Mouse (Mus musculus) gonadal fat pad, adult 2 months (tissue): ENCODE results near the gene Nos1. TPM values are rescaled to one million over a fixed set of nuclear protein-coding genes. Genes with fewer than 3 reads are reported as not detected.

Source experiments
- DNase-seq: peaks from one replicate; pipeline ENCODE4 v3.0.0-alpha.2; 2012; ENCODE audit warnings: low read depth
- polyA plus RNA-seq: library from polyadenylated mRNA; depleted of rRNA; stranded (reverse); fragments of >200 nt; gene quantifications from 2 replicates; pipeline ENCODE4 v1.2.3, GENCODE M21; 2012

Nos1 gene
- polyA plus RNA-seq, 1 experiment, result 0.72 TPM

DNA sequence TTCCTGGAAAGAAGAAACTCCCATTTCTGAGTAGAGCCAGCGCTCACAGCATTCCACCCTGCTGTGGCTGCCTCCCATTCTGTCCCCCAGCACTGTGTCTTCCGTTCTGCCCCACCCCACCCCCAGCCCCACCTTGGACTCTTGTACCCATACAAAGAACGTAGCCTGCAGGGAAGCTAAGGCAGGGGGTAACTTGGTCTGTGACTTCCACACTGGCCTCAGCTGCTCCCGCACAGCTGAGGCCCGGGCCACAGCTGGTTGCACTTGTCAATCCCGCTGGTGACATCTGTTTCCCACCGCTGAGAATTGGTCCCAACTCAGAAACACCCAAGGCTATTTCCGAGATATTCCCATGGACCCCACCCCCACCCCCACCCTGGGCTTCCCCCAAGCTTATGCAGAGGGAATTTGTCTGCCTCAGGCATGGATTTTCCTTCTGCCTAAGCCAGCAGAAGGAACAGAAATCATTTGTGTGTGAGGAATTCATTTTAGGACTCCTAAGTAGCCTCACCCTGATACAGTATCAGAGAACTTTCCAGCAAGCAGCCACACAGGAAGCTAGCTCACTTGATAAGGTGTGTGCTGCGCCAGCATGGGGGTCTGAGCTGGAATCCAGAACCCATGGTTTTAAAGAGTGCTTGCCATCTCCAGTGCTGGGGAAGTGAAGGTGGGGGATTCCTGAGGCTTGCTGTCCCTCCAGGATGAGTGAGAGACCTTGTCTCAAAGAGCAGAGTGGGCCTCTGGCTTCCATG is 117.4 kb downstream of the Nos1 start:
- DNase-seq, result no peak

DNA sequence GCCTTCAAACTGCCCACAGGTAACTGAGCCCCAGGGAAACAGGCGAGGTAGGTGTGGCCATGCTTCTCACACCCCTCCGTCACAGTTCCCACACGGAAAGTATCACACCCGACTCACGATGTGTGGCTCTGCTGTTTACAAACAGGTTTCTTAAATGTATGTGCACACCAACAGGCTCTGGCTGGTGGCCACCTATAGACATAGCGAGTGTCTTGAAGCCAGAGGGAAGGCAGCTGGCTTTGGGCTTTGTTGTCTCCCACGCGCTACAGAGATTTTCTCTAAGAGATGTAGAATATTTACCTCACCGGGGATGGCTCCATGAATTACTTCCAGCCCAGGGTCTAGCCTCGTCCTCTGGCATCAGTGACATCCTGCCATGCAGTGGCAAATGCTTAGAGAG is 118.5 kb downstream of the Nos1 start:
- DNase-seq, result no peak

DNA sequence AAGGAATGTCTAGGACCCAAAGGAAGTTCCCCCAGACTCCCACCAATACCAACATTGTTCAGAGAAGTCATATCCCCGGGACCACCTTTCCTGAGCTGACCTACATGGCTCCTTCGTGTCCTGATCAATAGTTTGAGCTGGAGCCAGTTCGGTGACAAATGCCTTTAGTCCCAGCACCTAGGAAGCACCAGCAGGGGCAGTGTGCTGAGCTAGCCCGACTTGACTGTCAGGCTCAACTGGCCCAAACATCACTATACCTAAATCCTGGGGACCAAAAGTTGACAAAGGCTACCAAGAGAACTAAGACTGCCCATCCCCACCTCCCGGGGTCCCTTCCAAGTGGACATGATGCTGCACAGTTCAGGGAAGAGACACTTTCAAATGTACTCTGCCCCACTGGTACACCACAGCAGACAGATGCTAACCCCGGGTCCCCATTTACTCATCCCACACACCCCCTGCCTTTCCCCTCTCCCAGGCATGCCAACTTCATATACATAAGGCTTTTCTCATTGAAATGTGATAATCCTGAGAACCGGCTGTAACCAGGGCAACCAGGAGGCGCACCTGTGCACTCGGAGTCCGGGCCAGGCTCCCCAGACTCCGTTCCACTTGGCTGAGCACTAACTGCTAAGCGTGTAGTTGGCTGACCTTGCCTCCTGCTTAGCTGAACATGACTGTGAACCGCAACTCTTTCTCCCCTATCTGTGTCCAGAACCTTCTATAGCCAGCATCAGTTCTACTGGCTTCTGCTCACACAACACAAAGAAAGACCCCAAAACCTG is 120.3 kb downstream of the Nos1 start:
- no peak for DNase-seq

DNA sequence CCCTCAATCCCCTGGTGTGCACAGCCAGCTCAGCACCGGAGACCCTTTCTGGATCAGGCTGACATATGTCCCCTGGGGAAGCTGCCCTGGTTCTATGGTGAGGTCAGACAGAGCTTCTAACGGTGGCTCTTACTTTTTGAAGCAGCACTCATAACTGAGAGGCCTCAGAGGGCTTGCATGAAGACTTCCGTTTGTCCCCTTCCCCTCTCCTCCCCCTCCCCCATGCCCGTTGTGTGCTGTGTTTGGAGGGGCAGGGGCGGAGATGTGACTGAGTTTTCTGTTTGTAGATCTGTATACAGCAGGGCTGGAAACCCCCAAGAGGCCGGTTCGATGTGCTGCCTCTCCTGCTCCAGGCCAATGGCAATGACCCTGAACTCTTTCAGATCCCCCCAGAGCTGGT is 122.7 kb downstream of the Nos1 start:
- DNase-seq, result no peak

DNA sequence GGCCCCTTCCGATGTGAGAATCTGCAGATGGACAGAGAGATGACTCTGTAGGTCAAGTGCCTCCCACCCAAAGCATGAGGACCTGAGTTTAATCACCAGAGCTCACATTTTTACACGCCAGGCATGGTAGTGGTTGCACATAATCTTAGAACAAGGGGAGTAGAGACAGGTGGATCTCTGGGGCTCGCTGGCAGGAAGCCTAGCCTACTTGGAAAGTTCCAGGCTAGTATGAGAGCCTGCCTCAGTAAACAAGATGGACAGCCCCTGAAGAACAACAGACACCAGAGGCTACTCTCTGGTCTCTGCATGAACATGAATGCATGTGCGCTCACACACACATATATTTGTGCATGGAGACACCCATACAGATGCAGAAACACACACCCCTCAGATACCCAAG is 124.9 kb downstream of the Nos1 start:
- no peak for DNase-seq

DNA sequence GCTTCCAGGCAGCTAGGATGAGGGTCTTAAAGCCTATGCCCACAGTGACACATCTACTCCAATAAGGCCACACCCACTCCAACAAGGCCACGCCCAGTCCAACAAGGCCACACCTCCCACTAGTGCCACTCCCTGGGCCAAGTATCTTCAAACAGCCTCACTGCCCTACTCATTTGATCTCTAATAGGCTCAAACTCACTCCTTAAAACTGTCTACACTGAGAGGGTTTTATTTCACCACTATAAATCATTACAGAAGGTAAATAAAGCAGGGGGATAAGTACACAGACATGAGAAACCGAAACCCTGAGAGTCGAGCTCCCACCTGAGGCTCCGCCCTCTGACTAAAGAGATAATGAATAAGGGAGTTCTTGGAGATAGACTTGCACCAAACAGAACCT is 128.7 kb downstream of the Nos1 start:
- no peak for DNase-seq

DNA sequence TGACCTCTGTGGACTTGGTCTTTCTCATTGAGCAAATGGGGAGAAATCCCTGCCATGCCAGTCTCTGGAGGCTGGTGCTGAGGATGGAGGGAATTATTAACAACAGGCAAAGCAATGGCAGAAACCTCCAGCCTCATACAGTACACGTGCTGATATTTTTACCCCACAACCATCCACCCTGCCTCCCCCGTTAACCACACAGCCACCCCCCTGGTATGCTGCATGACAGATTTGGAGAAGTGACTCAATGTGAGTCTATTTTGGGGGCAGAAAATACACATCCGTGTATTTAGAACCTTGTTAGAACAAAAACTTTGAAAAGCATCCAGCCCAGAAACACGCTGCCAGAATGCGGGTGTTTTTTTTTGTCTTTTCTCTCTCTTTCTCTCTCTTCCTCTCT is 135.5 kb downstream of the Nos1 start:
- no peak for DNase-seq

DNA sequence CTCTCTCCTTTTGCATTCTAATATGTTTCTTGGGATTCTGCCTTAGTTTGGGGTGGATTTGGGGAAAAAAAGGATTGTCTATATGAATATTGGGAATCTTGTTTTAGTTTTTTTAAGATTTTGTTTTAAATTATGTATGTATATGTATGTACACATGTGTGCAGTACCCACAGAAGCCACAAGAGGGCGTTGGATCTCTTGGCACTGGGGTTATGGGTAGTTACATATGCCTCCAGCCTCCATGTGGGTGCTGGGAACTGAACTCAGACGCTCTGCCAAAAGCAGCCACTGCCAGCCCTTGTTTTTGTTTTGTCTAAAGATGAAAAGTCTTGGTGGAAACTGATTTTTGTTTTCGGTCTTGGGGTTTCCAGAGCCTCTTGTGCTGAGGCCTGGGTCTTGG is 136.1 kb downstream of the Nos1 start:
- DNase-seq, result no peak

DNA sequence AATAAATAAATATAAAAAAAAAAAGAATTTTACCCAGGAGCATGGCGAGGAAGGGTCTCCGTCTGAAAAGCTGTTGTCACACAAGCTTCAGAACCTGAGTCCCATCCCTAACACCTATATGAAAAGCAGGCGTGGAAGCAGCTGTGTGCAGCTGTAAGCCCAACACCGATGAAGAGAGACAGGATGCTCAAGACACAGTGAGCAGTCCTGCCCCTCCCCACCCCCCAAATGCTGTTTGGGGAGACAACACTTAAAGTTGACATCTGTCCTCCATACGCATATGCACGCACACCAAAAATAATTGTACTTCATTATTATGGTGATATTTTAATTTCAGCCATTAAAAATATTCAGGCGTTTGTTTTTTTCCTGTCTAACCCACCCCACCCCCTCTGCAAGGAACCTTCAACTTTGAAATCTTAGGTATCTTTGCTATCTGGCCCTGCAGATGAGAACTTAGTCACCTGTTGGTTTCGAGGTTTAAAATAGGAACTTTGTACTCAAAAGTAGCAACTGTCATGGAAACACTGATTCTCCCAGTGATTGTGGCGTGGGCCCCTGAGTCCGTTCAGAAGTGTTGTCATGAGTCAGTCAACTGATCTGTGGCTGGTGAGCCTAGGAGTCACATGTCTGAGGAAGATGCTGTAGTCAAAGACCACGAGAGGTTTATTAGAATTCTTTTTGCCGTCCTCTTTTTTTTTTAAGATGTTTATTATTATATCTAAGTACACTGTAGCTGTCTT is 141.1 kb downstream of the Nos1 start:
- no peak for DNase-seq

DNA sequence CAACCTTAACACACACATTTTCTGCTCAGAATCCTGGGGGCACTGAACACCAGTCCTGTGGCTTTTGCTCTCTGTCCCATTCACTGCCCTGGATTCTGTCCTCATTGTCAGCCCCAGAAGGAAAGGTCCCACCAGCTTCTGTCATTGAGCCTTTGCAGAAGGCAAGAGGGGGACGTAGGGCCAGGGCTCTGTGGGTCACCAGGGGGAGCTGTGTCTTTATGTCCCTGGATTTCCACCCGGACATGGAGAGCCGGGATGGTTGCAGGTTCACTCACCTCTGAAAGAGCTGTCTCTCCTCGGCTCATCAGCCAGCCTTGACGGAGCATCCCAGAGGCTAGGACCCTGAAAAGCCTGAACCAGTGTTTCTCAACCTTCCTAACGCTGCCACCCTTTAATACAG is 142.9 kb downstream of the Nos1 start:
- no peak for DNase-seq

DNA sequence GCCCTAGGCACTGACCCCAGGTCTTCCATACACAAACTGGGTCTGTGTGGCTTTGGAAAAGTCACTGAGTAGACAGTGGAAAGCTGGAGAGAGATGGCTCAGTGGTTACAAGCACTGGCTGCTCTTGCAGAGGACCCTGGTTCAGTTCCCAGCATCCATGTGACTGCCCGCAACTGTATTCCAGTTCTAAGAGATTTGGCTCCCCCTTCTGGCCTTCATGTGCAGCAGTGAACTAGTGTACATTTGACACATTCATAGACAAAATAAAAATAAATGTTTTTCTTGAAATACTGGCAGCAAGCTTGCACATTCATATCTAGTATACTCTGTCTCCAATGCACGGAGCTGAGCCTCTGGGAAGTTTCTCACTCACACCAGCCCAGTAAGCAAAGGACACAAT is 147.7 kb downstream of the Nos1 start:
- no peak for DNase-seq

DNA sequence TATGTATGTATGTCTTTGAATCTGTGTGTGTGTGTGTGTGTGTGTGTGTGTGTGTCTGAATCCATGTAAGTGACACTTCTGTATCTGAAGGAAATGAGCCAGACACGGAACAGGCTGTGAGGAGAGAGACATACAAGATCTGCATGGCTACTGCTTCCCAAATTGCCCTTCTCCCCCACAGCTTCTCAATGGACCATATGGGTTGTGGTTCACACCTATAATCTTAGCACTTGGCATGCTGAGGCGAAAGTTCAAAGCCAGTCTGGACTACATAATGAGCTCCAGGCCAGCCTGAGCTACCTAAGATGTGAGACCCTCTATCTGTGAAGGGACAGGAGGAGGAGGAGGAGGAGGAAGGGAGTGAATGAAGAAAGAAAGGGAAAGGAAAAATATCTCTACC is 151.4 kb downstream of the Nos1 start:
- DNase-seq, result no peak

DNA sequence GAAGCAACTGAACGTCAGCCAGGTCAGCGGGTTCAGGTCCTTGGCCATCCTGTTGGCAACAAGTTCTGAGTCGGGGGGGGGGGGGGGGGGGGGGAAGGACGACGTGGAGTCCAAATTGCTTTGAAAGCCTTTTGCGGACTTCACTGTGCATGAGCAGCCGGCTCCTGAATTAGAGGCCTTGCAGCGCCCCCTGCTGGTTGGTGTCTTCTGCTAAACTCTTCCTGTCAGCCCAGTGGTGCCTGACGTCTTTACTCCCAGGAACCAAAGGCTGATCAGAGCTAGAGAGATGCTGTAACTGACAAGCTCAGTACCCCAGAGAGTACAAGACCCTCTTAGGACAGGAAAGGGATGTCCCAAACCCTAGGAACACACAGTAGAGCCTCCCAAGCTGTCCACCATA is 152.0 kb downstream of the Nos1 start:
- no peak for DNase-seq

DNA sequence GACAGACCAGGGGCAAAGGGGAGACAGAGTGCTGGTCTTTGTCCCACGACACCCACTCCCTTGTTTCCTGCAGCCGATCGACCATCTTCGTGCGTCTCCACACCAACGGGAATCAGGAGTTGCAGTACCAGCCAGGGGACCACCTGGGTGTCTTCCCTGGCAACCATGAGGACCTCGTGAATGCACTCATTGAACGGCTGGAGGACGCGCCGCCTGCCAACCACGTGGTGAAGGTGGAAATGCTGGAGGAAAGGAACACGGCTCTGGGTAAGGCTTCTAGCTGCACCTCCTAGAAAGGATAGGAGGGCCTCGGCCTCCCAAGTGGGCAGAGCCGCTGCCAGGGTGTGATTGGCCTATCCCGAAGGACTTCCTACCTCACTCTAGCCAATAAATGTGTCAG is 155.5 kb downstream of the Nos1 start:
- DNase-seq, result no peak

DNA sequence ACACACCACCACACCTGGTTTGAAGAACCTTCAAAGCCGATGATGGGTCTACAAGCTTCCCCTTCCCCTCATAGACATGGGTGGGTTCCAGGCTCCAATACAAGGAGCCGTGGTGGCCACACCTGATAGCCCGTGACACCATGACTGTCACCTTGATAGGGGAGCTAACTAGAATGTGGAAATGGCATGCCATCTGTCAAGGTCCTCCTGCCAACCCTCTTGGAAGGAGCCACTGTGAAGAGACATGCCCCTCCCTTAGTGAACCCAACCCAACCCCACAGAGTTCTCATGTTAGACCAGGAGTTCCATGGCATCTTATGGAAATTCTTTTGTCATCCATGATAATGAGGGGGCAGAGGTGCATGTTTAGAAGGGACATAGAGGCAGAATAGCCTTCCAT is 156.4 kb downstream of the Nos1 start:
- DNase-seq, result no peak

DNA sequence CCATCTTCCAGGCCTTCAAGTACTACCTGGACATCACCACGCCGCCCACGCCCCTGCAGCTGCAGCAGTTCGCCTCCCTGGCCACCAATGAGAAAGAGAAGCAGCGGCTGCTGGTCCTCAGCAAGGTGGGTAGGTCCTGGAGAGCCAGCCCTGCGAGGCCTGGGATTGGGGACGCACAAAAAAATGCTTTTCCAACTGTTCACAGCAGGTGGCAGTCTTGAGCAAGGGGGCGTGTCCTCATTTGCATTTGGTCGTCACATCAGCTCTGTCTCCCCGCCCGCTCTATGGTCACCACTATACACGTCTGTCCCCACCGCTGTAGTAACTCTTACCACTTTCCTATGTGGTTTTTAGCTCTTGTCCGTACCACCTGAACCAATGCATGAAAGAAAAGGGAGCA is 157.3 kb downstream of the Nos1 start:
- no peak for DNase-seq

DNA sequence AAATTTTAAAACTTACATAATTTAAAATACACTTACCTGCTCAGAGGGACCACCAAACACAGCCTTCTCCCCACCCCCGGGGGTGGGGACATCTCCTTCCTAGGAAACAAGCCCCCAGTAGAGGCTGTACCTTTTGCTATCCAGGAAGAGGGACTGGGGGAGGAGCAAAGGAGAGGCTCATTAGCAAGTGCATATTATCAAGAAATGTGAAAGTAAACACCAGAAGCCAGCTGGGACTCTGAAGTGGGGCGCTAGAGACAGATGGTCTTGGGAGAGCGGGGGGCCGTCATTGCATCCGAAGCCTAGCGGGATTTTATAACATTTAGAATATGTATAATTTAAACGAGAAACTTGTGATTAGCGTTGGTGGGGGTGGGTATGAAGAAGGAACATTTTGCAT is 158.6 kb downstream of the Nos1 start:
- DNase-seq, result no peak

DNA sequence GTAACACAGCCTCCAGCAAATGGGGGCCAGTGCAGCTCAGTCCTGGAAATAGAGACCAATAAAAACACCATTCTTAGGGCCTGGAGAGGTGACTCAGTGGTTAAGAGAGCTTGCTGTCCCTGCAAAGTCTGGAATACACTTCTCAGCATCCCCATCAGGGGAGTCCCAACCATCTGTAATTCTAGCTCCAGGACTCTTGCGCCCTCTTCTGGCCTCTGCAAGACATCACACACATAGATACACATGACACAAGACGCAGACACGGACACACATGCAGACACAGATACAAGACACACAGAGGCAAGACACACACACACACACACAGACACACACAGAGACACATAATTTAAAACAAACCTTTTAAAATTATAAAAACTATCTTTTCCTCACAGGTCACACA is 160.7 kb downstream of the Nos1 start:
- DNase-seq, result no peak

DNA sequence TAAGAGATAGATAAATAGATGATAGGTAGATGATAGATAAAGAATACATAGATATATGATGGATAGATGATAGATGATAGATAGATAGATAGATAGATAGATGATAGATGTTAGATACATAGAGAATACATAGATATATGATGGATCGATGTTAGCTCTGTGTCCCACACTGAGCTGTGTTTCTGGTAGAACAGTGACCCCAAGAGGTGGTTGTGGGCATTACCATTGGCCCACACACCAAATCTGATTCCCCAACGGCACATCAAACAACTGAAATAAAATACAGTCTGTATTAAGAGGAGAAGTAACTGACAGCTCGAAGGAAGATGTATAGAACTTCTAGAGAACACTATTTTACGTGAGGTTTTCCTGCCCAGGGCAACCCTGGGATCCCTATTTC is 165.8 kb downstream of the Nos1 start:
- no peak for DNase-seq

DNA sequence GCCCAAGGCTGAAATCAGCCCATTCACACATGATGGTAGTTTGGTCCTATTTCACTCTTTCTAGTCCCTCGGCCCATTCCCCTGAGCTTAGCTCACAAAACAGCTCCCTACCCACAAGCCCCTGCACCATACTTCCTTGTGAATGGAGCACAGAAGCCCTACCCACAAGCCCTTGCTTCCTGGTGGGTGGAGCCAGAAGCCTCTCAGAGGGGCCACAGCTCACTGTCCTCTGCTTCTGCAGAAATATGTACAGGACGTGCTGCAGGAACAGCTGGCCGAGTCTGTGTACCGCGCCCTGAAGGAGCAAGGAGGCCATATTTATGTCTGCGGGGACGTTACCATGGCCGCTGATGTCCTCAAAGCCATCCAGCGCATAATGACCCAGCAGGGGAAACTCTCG is 168.6 kb downstream of the Nos1 start:
- no peak for DNase-seq

DNA sequence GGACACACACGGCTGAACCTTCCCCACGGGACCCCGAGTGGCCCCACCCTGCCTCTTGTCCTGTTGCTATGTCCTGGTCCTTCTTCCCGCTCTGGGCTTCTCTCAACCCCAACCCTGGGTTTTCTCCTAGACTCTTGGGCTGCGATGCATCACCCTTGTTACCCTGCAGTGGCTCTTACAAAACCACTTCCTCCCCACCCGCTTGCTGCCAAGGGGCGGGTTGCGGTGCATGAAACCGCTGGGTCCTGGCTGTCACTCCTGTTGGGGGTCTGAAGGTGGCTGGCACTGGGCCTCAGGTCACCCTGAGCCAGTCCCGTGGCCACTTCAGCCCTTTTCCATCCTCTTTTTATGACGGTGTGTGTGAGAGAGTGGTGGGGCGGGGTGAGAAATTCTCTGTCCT is 173.1 kb downstream of the Nos1 start:
- DNase-seq, result no peak

DNA sequence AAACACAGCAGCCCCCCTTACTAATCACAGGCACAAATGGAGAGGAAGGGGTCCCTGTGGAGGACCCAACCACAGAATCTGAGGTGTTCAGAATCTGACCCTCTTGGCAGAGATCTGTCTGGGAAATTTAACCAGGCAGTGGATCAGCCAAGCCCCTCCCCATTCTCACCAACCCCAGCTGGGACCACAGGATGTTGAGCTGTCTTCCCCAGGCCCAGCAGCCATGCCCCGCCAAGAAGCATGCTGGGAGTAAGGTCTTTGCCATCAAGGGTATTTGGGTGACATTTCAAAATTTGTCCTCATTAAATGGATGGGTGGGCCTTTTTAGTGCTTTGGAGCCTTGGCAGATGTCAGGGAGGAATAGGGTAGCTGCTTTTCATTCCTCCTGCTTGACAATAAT is 173.6 kb downstream of the Nos1 start:
- no peak for DNase-seq
